Mouse (Mus musculus): Measurements from ENCODE around the gene Clic5. TPM values are rescaled to one million over a fixed set of nuclear protein-coding genes. Genes with fewer than 3 reads are reported as not detected.
"Not testable (repeated sequence)": the region's sequence is repeated elsewhere in the genome, so short reads cannot be mapped to it uniquely, and the experiment has no call there.

Gene Clic5
- 1 to 10 TPM; 1.5 to 1.7 TPM for total RNA-seq (2021)

DNA sequence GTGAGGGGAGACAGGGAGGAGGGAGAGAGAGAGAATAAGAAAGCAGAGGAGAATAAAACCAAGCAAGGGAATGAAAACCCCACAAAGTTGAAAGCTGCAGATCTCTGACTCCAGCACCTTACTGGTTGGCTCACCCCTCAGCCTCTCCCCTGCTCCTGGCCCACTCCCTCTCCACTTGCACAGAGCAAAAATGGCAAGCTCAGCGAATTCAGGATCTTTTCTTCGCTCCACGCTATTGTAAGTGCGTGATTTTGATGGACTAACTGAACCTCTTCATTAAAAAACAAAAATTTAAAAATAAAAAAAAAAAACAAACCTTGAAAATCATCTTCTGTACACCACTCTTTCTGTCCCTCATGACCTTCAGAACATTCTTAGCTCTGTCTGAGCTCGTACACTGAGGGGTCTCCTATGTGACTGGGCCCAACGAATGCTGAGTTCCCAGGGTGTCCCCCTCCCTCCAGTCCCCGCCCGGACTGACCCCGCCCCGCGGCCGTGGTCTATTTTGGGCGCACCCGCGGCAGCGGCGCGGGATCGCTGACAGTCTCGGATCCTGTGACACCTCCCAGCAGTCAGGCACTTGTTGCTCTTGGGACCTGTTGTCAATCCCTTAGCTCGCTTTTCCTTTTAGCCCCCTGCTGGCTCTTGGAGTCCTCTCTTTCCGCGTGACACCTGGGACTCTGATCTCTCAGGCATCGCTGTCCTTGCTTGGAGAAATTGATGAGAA lies at the start of gene Clic5:
Clic5 (plus strand) TSS at position 543 of the 727 bp plus-strand sequence.
- intact Hi-C loops (cut with DNase I), result no loop called here
- peak; percentile 6 for DNase-seq

DNA sequence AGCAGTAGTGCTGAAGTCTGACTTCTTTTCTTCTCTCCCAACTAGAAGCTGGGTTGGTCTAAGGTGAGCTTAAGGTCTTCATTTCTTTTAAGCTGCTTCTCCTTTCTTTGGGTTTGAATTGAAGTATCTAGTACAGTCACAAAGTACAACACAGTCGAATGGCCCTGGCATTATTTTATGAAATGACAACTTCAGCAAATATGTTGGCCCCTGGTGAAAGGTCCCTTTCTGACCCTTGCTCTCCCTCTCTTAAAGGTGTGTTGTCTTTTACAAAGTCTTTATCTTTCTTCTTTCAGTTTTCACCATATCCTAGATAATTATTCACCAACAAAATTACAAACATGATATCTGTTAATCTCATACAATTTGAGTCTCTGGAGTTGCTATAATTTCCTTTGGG lies 42.6 kb upstream of the Clic5 start:
- intact Hi-C loops (cut with DNase I), result no loop called here
- DNase-seq, result no peak

DNA sequence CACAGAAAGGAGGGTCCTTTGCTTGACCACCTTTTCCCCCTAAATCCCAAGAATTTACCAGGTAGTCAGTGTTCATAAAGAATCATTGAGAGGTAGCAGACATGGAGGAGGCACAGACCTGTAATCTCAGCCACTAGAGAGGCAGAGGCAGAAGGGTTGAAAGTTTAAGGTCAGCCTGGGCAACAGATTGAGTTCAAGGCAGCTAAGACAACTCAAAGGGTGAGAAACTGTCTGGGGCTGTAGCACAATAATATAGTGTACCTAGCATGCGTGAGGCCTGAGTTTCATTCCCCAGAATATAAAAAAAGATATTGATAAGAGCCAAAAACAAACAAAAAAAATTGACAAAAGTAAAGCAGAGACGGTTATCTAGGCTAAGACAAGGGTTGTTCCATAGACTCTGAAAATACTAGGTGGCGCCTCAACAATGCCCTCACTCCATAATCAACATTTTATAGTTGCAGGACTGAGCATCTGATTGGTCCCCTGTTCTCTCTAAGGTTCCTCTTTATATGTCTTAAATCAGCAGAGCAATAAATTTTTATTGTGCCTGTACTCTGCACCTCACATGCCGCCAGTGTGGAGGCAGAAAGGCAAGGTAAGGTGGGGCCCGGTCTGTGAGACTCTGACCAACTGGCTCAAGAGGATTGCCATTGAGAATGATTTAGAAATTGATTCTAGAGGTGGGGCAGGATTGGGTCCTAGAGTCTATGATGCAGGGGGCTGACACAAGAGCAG lies 40.1 kb upstream of the Clic5 start:
- DNase-seq, result no peak
- intact Hi-C loops (cut with DNase I), result no loop called here

DNA sequence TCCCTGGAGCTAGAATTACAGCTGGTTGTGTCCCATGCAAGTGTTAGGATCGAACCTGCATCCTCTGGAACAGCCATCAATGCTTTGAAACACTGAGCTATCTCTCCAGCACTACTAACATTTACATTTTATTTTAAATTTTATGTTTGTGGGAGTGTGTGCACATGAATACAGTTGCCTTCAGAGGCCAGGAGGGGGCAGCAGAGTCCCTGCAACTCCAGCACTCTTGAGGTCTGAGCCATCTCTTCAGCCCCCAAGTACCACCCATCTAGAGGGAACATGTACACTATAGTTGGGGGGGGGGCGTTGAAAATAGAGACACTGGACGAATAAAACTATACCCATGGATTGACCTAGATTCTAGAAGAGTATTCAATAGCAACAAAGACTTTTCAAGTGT lies 37.3 kb upstream of the Clic5 start:
- intact Hi-C loops (cut with DNase I), result loop anchor here (10.0 kb wide), 1 partner anchor 104 kb away; no protein-coding TSS in a partner anchor

DNA sequence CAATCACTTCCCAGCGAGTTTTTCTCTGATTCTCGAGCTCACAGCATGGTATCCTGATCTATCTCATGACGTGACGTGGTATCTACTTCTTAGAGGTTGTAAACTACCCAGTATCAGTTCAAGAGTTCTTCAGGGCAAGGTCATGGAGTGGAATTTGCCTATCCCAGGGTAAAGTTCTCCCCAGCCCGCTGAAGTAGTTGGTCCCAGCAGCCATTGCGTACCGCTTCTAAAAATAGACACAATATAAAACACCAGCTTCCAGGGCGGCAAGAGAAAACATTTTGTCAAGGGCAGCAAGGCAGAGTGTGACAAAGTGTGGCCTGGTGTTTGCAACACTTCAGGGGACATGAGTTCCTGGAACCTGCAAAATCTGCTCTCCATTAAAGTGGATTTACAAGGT lies 36.5 kb upstream of the Clic5 start:
- DNase-seq, result no peak
- intact Hi-C loops (cut with DNase I), result loop anchor here (10.0 kb wide), 1 partner anchor 103 kb away; no protein-coding TSS in a partner anchor

More for the DNA sequence above, 37.3 kb upstream of the Clic5 start:
- DNase-seq, result peak; percentile 40

DNA sequence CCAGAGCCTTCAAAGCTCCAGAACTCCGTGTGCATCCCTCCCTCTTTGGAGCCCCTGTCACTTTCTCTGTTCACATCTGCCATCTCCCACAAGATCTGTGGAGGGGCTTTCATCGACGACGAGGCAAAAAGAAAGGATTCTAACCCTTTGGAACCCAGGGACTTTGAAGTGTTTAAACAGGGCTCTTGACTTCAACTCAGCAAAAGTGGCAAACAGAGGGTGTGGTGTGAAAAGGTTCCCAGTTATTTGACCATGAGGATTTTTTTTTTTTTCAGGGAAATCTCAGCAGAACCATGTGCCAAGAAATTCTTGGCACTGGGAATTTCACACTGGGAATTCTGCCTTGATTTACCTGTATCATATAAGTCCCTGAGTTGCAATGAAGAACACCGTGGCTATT lies 34.5 kb upstream of the Clic5 start:
- intact Hi-C loops (cut with DNase I), result loop anchor here (10.0 kb wide), 1 partner anchor 101 kb away; no protein-coding TSS in a partner anchor
- DNase-seq, result no peak

DNA sequence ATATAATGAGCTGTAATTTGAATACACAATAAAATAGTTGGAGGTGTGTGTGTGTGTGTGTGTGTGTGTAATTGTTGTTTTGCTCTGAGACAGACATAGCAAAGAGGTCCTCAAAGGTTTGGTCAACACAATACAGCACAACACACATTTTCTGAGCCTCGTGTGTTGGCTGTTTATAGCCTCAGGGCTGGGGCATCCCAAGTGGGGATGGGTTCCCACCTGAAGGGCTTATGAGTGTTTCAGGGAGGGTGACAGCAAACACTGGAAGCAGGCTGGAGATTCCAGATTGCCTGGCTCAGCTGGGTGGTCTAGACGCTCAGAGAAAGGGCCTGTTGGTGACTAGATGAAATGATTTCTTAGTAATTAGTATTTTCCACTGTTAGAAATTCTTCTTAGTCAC lies 33.2 kb upstream of the Clic5 start:
- no peak for DNase-seq
- intact Hi-C loops (cut with DNase I), result loop anchor here (10.0 kb wide), 1 partner anchor 100 kb away; no protein-coding TSS in a partner anchor

DNA sequence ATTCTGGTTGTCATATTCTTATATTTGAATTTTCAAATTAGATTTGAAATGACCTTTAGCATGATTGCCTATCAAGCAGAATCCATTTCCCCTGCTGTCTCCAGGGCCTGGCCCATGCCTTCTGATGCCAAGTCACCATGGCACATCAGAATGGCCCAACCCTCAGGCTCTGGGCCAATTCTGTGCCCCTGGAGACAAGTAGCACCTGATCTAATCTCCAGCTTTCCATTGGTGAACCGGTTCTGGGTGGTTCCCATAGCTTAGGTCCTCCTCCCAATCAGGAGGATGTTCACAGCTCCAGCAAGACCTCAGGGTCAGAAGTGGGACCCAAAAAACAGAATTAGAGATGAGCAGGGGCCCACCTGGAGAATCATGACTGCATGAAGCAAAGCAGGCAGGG lies 30.2 kb upstream of the Clic5 start:
- intact Hi-C loops (cut with DNase I), result loop anchor here (10.0 kb wide), 1 partner anchor 97 kb away; no protein-coding TSS in a partner anchor
- DNase-seq, result peak; percentile 38

DNA sequence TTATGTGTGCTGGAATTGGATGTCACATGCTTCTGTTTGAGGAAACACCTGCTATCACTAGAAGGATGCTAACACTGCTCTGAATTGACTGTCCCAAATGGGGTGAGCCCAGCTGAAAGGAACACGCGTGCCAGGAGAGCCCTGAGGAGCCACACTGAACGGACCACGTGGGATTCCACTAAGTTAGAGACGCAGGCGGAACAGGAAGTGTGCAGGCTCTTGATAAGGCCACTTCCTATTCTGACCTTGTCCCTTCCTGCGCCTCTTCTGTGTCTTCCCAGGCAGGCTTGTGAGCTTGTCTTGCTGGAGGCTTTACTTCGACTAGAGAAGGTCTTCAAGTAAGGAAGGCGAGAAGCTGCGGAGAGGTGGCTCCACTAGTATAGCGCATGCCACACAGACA lies 27.9 kb upstream of the Clic5 start:
- no peak for DNase-seq
- intact Hi-C loops (cut with DNase I), result no loop called here

DNA sequence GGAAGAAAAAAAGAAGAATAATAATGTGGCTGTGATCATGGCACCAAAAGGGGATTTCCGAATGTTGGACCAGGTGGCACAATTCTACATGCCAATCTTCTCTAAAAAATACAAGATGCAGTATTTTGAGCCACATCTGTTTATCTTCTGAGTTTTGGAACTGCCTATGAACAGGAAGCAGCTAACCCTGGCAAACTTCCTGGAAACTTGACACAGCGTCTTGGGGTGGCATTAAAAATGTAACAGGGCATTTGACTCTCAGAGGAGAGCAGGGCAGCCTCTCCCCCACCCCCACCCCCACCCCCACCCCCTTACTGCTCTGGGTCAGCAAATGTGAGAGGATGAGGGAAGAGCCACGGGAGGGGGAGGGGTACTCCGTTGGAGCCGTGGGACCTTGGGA lies 25.9 kb upstream of the Clic5 start:
- DNase-seq, result no peak
- intact Hi-C loops (cut with DNase I), result no loop called here

DNA sequence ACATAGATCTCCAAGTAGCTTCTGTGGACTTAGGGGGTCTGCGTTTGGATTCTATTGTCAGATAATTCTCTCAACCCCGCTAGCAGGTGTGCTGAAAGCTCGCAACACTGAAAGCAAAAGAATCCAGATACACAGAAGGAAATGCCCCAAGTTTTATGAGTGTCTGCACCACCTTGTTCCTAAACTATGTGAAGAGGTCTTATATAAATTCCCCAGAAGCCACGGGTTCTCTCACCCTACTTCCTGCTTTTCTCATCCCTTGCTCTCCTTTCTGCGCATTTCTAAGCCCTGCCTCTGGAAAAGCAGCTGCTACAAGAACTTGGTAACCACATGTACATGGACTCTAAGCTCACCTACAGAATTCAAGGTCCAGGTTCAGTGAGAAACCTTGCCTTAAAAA lies 25.4 kb upstream of the Clic5 start:
- no peak for DNase-seq
- intact Hi-C loops (cut with DNase I), result no loop called here

DNA sequence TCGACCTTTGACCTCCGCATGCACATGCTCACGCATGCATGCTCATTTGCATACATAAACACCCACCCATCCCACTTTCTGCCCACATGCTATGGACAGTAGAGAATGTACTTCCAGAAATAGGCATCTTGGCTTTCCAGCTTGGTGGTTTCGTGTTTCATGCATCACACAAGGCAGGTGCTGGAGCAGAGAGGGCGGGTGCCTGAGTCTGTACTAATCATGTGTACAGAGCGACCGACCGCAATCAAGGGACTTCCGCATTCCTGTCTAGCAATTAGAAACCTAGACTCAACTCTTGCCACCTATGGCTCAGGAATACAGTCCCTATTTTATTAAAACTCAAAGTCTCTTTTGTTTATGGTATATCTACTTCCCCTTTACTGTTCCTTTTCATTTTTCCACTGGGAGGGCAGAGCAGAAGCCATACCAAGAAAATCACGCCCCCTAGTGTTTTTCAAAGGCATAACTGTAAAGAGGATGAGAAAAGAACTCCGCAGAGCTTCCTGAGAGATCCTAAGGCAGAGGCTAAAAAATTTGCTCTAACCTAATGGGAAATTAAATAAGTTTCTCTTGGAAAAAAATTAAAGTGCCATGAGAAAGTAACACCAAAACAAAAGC lies 22.5 kb upstream of the Clic5 start:
- intact Hi-C loops (cut with DNase I), result no loop called here
- no peak for DNase-seq

DNA sequence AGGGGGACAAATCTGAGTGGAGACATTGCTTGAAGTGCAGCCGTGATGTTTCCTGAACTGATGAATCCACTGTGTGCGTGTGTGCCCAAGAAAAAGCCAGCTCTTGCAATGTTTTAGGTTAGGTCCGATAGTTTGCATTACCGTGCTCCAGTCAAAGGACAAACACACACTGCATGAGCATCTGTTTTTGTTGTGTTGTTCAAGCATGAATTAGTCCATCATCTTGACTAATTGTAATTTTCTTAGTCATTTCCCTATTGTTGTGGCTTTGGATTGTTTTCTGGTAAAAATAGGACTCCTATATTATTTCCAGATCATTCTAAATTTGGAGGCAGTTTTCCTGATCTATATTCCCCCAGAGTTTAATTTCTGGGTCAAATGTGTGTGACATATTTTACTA lies 18.7 kb upstream of the Clic5 start:
- intact Hi-C loops (cut with DNase I), result no loop called here
- DNase-seq, result no peak

DNA sequence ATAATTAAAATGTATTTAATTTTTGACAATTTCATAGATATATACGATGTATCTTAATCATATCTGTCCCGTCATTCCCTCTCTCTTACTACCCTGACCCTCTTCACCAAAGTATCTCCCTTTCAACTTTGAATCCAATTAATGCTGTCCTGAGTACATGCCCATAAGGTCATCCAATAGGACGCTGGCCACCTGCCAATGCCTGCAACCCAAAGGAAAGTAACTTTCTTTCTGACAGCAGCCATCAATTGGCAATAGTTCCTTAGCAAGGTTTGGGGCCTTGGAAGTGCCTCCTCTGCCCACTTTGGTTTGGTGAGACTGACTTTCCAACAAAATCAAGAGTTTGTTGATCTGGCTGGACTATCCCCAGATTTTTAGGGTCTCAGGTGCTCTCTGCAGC lies 18.1 kb upstream of the Clic5 start:
- no peak for DNase-seq
- intact Hi-C loops (cut with DNase I), result no loop called here

DNA sequence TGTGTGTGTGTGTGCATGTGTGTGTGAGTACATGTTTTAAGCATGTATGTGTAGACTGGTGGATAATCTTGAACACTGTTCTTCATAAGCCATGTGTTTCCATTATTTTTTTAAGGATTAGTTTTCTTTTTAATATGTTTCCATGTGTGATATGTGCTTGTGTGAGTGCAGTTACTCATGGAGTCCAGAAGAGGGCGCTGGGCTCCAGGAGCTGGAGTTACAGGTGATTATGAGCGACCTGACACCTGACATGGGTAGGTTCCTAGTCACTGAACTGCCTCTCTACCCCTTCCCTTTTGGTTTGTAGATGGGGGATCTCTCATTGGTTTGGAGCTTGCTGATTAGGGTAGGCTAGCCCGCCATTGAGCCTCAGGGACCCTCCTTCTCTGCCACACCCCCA lies 16.5 kb upstream of the Clic5 start:
- no peak for DNase-seq
- intact Hi-C loops (cut with DNase I), result no loop called here

DNA sequence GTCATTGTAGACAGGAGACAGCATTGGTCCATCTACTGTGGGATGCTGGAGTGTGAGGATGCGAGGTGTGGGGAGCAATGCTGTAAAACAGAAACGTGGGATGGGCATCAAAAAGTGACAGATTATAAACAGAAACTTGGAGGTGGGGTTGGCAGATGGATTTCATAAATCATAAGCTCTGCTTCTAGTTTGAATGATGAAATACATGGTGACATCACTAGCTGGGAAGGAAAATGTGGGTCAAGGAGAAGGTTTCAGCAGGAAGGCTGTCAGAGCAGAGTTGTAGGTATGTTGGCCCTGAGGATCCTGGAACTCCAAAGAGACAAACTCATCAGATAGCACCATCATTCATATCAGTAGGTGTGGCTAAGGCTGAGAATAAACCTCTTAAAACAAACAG lies 15.0 kb upstream of the Clic5 start:
- DNase-seq, result no peak
- intact Hi-C loops (cut with DNase I), result no loop called here

DNA sequence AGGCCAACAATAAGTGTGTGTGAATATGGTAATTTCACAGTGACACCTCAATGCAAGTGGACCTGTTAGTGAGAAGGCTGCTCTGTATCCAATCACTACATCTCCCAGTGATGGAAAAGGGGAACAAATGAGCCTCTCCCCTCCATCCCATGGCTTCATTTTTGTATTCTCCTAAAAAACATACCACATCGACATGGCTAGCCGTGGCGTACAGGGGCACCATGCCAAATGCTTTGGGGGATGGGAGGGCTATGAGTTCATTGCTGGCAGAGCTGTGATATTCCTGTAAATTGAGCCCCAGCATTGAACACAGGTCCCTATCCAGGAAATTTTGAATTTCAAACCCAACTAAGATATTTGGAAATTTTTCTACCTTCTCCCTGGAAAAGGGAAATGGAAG lies 11.1 kb upstream of the Clic5 start:
- intact Hi-C loops (cut with DNase I), result no loop called here
- DNase-seq, result peak; percentile 35

DNA sequence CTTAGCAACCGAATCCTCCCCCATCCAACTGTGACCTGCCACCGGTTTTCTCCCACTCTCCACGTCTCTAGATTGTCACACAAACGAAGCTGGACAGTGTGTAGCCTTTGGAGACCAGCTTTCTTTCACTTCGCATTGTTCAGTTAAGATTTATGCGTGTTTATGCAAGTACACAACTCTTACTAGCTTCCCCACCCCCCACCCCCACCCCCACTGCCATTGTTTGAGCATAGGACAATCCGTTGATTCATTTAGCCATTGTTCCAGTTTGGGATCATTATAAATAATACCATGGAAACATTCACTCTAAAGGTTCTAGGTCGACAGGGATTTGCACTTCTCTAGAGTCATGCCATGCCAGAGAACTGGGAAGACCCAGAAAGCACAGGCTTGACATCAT lies 7.0 kb upstream of the Clic5 start:
- DNase-seq, result no peak
- intact Hi-C loops (cut with DNase I), result no loop called here

DNA sequence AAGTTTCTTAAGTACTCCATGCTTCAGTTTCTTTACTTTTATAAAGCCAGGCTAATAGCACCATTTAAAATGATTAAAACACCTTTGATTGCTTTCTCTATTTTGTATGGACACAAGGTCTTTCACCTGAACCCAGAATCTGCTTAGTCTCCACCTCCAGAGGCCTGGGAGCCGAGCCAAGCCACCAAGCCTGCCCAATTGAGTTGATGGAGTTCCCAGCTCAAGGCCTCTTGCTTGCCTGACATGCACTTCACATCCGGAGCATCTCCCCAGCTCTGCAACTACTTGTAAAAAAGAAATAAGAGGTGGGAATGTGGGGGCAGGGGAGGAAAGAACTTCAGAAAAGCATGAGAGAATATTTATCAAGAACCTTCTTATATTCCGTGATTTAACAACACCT lies 1.5 kb upstream of the Clic5 start:
- intact Hi-C loops (cut with DNase I), result no loop called here
- no peak for DNase-seq

DNA sequence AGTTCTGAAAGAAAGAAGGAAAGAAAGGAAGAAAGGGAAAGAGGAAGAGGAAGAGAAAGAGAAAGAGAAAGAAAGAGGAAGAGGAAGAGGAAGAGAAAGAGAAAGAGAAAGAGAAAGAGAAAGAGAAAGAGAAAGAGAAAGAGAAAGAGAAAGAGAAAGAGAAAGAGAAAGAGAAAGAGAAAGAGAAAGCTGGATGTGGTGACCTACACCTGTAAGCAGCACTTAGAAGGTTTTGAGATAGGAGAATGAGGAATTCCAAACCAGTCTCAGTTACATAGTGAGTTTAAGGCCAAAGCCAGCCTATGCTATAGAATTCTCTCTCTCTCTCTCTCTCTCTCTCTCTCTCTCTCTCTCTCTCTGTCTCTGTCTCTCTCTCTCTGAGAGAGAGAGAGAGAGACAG lies 847 bp upstream of the Clic5 start:
- DNase-seq; intact Hi-C loops (cut with DNase I): not testable (repeated sequence)

DNA sequence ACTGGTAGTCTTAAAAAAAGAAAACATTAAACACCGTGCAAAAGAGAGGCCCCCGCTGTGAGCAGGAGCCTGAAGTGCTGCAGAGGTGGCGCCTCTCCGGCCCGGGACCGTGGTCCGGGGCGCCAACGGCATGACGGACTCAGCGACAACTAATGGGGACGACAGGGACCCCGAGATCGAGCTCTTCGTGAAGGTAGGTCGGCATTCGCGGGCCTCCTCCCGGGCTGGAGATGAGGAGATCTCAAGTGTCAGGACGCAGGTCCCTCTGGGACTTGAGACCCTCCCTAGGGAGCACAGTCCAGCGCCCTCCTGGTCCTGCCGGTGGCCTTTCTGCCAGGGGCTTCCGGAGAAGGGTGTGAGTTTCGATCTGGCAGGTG lies 373 bp downstream of the Clic5 start:
- intact Hi-C loops (cut with DNase I), result no loop called here
- peak; percentile 10 for DNase-seq

DNA sequence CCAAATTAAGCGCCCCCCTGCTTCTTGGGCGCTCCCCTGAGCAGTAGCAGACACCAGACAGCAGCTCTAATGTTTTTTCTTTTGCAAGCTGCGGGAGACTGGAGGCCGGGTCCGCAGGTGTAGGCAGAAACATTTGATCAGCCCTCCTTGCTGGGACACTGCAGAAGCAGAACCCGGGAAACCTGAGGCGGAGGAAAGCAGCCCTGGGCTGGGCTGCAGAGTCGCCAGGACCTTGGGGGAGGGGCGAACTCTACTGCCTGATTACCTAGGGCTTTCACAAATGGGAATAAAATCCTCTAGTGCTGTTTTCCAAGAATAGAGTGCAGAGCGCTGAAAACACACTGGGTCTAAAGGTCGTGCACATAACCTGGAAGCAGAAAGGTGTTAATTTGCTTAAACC lies 1.3 kb downstream of the Clic5 start:
- DNase-seq, result no peak
- intact Hi-C loops (cut with DNase I), result no loop called here

All from left cerebral cortex, postnatal 4 days (tissue).